Mouse (Mus musculus) common myeloid progenitor, adult 5-6 weeks (primary cell): ENCODE results near the gene Rsph3b. TPM values are rescaled to one million over a fixed set of nuclear protein-coding genes. Genes with fewer than 3 reads are reported as not detected.
"Not testable (repeated sequence)": the region's sequence is repeated elsewhere in the genome, so short reads cannot be mapped to it uniquely, and the experiment has no call there.

Source experiments
- ATAC-seq: replicated peaks from 2 replicates; pipeline ENCODE4 v1.8.0; 2016; ENCODE audit warnings: low read depth, mild to moderate bottlenecking, moderate TSS enrichment, inconsistent platforms; ENCODE audit not compliant: poor library complexity, severe bottlenecking
- total RNA-seq: library from RNA; stranded (forward); fragments of 200-1000, 187-1606 nt; gene quantifications from 2 replicates; pipeline ENCODE4 v1.2.3, GENCODE M21; 2017

The Rsph3b gene
- total RNA-seq = 43.6 and 46.6 TPM in 2 replicates

DNA sequence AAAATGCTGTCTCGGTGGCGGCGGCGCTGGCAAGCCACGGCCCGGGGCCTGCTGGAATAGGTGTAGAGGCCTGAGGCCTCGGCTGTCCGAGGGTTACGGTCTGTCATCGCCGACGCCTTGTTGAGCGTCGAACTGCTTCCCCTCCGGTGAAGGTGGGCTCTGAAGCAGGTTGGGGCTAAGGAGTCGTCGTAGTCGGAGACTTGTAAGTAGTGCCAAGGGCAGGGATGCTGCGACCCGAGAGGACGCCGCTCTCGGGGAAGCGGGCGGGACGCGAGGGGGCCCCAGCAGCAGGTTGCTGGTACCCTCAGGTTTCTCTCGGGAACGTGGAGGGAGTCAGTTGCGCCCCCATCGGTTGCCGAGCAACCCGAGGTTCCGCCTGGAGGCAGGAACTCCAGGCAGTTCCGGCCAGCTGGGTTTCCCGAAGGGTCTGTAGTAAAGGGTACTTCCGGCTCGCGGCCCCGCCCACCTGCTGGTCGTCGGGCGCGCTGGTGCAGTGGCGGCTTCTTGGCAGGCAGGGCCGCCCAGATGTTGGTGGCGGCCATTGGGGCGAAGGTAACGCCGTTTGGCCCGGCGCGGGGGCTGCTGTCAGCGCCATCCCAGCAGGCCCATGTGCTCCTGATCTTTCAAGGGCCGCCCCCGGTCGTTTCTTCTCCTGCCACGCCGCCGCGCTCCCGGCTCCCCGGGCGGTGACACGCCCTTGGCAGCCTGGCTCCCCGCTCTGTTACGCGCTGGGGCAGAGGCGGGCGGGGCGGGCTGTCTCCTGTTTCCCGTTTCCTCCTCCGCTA lies at the start of gene Rsph3b:
Rsph3b (minus strand) TSS at position 699 of the 785 bp plus-strand sequence.
- peak; percentile 74 for ATAC-seq

DNA sequence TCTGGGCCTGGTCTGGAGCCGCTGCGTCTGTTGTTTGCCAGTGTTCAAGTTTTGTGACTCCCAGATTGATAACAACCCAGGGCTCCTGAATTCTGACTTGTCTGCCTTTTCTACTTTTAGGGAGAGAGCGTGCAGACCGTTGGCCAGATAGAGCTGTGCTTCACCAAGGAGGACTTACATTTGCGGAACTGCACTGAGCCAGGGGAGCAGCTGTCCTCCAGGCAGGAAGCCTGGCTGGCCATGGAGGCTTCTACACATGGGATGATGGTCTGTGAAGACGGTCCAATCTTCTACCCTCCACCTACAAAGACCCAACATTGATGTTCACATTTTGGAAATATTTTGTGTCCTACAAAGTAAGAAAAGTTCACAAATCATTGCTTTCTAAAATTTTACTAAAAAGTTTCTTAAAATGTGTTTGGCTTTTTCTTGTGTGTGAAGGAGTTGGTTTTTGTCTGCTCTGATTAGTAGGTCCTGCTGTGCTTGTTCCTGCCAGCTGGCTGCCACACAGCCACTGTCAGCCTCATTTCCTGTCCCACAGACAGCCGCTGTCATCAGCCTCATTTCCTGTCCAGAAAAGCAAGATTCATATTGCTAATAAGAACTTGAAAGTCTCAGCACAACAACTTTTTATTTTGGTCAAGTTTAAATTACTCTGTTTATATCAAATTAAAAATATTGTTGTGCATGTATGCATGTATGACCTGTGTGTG lies 49.5 kb upstream of the Rsph3b start:
- peak; percentile 52; the same call in 1 of the 2 replicates for ATAC-seq

GRCm38 (mm10) chr17:6996826-6997225 lies 48.3 kb upstream of the Rsph3b start:
- not testable (repeated sequence) for ATAC-seq

GRCm38 (mm10) chr17:6995504-6995903 lies 47.0 kb upstream of the Rsph3b start:
- ATAC-seq = not testable (repeated sequence)

DNA sequence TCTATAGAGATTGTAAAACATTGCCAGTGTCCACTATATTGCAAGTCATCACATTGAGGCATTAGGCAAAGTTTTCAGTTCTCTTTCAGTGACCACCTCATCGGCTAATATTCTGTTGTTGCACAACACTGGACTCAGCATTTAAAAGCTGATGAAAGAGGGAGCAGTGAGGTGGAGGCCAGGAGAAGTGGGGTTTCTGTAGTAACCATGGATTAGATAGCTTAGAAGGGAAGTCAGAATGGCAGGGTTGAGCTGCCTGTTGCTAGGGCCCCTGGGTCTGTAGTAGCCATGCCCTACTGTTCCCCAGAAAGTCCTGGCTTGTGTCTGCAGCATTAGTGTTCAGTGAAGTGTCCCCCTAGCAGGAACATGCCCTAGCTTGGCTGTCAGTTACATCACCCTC lies 37.6 kb upstream of the Rsph3b start:
- ATAC-seq = 0 out of 2 replicates have a peak, but pooled peaks have one; percentile 36

DNA sequence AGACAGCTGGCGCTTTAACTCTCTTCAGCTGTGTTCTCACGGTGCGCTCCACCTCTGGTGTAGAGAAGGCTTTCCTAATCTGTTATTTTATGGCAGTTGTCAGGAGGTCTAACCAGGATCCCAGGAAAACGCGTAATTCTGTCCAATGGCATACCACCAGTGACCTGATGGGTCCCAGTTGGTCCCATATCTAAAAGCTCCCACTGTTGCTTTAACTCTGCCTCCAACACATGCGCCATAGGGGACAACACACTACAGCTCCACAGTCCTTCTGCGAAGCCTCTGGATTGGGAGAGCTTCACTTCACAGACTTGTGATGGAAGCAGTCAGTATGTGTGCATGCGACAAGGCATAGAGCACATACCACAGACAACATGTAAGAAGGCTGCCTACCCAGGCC lies 31.7 kb upstream of the Rsph3b start:
- ATAC-seq = not testable (repeated sequence)

DNA sequence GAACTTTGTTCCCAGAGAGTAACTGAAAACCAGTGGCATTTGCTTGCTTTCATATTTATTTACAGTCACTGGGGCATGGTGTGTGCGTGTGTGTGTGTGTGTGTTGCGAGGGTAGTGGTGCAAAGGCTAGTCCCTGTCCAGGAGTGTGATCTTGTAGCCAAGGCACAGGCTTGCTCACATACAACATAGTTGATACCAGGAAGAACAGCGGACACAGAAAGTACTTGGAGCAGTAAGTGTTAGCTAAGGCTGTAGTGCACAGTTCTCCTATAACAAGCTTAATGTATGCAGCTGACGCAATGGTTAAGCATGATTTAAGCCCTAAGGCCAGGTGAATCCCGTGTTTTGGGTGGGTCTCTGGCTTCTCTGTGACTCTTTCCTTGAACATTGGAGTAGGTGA lies 30.9 kb upstream of the Rsph3b start:
- ATAC-seq = not testable (repeated sequence)

GRCm38 (mm10) chr17:6978287-6979248 lies 30.1 kb upstream of the Rsph3b start, which contains the start of gene Gm49721:
TSS of gene Gm49721 (plus strand) at chr17:6978904.
- peak; percentile 93 for ATAC-seq

DNA sequence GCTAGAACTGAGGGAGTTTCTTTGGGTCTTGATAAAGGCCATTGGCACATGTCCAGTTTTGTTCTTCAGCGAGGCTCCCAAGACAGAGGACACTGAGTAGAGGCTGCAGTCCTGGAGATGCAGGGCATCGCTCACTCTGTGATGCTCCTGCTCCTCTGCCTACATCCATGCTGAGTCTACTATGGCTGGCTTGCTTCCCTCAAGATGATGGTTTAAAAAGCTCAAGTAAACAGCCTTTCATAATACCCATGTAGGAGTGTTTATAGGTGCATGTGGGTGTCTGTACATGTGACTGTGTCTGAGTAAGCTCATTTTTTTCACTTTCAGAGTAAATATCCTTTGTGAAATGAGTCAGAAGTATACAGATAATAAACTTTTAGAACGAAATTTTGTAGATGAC lies 26.5 kb upstream of the Rsph3b start:
- ATAC-seq = not testable (repeated sequence)

- not testable (repeated sequence) for ATAC-seq
These were observed 24.4 kb upstream of the Rsph3b start for GRCm38 (mm10) chr17:6972836-6973396.

- not testable (repeated sequence) for ATAC-seq
These were observed 22.8 kb upstream of the Rsph3b start for GRCm38 (mm10) chr17:6971238-6971637.

DNA sequence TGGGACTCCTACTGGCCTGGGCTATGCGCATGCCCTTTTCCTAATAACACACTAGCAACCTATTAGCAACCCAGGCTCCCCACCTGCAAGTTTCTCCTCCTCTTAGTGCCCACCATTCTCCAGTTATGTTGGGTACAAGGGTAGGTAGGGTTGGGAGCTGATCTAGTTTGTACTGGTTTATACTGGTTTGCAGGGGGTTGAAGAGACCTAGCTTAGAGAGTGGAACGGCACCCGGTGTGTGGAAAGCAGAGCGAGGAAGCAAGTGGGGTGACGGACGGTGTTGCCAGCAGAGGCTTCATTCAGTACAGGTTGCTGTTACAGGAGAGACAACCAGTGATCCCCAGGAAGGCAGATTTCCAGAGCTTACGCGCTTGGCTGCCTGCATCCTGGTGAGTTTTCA lies 21.9 kb upstream of the Rsph3b start, which contains the start of gene Rnaset2b:
Rnaset2b (plus strand) TSS at position 301 of the 400 bp plus-strand sequence.
- ATAC-seq = not testable (repeated sequence)

GRCm38 (mm10) chr17:6967673-6968072 lies 19.2 kb upstream of the Rsph3b start:
- peak; percentile 88 for ATAC-seq

- ATAC-seq = not testable (repeated sequence)
These were observed 16.9 kb upstream of the Rsph3b start for GRCm38 (mm10) chr17:6965364-6965763.

GRCm38 (mm10) chr17:6962936-6963335 lies 14.5 kb upstream of the Rsph3b start:
- ATAC-seq = not testable (repeated sequence)

GRCm38 (mm10) chr17:6962339-6962738 lies 13.9 kb upstream of the Rsph3b start:
- ATAC-seq = not testable (repeated sequence)

GRCm38 (mm10) chr17:6961181-6962000 lies 12.9 kb upstream of the Rsph3b start:
- ATAC-seq = peak; percentile 86

DNA sequence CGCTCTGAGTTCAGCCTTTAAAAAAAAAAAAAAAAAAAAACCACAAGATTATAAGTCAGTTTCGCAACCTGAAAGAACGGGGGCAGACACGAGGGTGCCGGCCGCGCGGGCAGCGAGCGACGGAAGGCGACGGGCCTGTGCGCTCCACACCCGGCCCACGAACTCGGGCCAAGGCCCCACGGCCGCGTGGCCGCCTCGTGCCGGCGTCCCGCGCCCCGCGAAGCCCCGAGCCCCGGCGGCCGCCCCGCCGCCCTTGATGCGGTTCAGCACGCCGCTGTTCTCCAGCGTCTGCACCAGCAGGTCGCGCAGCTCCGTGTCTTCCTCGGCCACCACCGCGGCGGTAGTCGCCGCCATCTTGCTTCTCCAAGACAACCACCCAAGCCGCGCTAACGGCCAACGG lies 12.3 kb upstream of the Rsph3b start, which contains the start of gene Tagap1:
Tagap1 (minus strand) TSS at position 381 of the 400 bp plus-strand sequence.
- not testable (repeated sequence) for ATAC-seq
